Mouse (Mus musculus) bone marrow, adult 2 months (tissue): Measurements from ENCODE around the gene Med7. TPM values are rescaled to one million over a fixed set of nuclear protein-coding genes. Genes with fewer than 3 reads are reported as not detected.

Experiments used
- H3K27ac ChIP-seq: fragments of 200-500 bp; 2 replicates; pipeline ENCODE4 v1.5.1; 2012; ENCODE audit warnings: low read depth, mild to moderate bottlenecking, control low read depth, inconsistent platforms, low read length; ENCODE audit not compliant: control insufficient read depth, poor library complexity, insufficient read depth
- H3K4me1 ChIP-seq: fragments of 200-500 bp; 2 replicates; pipeline ENCODE4 v1.6.1; 2011; ENCODE audit warnings: low read length; ENCODE audit not compliant: control insufficient read depth, insufficient read depth
- H3K4me3 ChIP-seq: fragments of 200-500 bp; replicated peaks from 2 replicates; pipeline ENCODE3; 2011; ENCODE audit warnings: mild to moderate bottlenecking, low read depth, low read length, control low read depth; ENCODE audit not compliant: control insufficient read depth
- CTCF ChIP-seq: fragments of 200-500 bp; IDR thresholded peaks from 2 replicates; pipeline ENCODE4 v1.5.1; 2011; ENCODE audit warnings: low read length, control low read depth; ENCODE audit not compliant: control insufficient read depth, insufficient read depth
- POLR2A ChIP-seq: fragments of 200-500 bp; IDR thresholded peaks from 2 replicates; pipeline ENCODE4 v1.6.1; 2011; ENCODE audit warnings: low read depth, mild to moderate bottlenecking, control low read depth, low read length, borderline replicate concordance; ENCODE audit not compliant: control insufficient read depth
- WGBS: fragments of 180-500 bp; shearing (Covaris S2); methylation state at CpG from one replicate; pipeline ENCODE4 v1.1.7; 2018; 5-methylcytosine and 5-hydroxymethylcytosine counted together
- polyA plus RNA-seq: library from polyadenylated mRNA; stranded (reverse); fragments of >200 nt; gene quantifications from 2 replicates; pipeline ENCODE4 v1.2.4, GENCODE M21; 2011; ENCODE audit warnings: low replicate concordance; ENCODE audit not compliant: missing spikeins, insufficient read depth, insufficient read length

The Med7 gene
- polyA plus RNA-seq, 1 experiment = 41.4 TPM

GRCm38 (mm10) chr11:46437459-46438000, 805 bp downstream of the Med7 start:
- Histone ChIP-seq H3K4me3 (peak overlapping the region; percentile 75), H3K27ac (peak overlapping the region; percentile 97), H3K4me1 (no peaks in the 10 kb centered on the region)
- TF ChIP-seq POLR2A (no peak), CTCF (no peak)
- under 1% methylated on average over 23 of the region's 23 CpGs for WGBS

- H3K4me1 ChIP-seq = no peaks in the 10 kb centered on the region
- TF ChIP-seq POLR2A (no peak), CTCF (no peak)
- 55% methylated on average over 5 of the region's 5 CpGs for WGBS
- no peak overlapping the region for H3K27ac ChIP-seq
- H3K4me3 ChIP-seq = no peak overlapping the region
These were observed 2.3 kb downstream of the Med7 start for GRCm38 (mm10) chr11:46439005-46439543.

DNA sequence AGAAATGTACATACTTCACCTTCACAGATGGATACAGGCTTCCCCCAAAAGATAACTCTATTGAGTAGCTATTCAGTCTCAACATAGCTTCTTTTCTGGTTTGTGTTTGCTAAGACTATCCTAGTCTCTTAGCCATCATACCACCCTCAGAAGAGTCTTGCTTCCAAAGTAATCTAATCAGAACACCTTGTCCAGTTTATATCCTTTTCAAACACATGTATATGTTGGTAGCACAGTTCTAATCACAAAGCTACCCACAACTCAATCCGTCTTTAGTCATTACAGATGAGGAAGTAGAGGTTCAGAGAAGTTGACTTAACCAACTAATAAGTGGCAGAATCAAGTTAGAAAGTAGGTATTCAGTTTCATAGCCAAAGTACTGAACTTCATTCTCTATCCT, 5.0 kb downstream of the Med7 start:
- TF ChIP-seq POLR2A = no peak
- no peak for TF ChIP-seq CTCF
- Histone ChIP-seq H3K4me1 (no peaks in the 10 kb centered on the region), H3K27ac (no peak overlapping the region), H3K4me3 (no peak overlapping the region)
- WGBS = 6% methylated on average over 1 of the region's 1 CpGs

DNA sequence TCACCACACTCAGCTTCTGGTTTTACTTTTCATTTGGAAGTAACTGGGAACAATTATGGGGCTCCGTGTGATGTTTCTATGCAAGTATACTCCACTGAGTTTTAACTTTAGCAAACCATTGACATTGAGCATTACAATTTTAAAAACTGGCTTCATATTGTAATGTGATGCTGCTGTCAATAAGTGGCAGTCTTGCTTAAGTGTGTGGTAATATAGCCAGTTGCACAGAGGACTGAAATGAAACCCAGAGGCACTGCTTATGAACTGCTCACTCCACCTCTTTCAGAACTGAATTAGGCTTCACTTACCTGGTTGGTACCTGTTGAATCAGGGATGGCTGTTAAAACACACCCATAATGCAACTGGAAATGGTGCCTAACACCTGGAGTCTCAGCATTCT, 6.4 kb downstream of the Med7 start:
- Histone ChIP-seq H3K4me1 (peaks cover 2% of the 10 kb centered on the region; the same call in 1 of the 2 replicates), H3K27ac (no peak overlapping the region), H3K4me3 (no peak overlapping the region)
- TF ChIP-seq POLR2A (no peak), CTCF (peak; percentile 28; the same call in 1 of the 2 replicates)
- 72% methylated on average over 1 of the region's 1 CpGs for WGBS

- Histone ChIP-seq H3K27ac (no peak overlapping the region), H3K4me3 (no peak overlapping the region), H3K4me1 (peaks cover 2% of the 10 kb centered on the region; the same call in 1 of the 2 replicates)
- TF ChIP-seq POLR2A (no peak), CTCF (no peak)
- WGBS = 63% methylated on average over 5 of the region's 5 CpGs
These were observed 7.3 kb downstream of the Med7 start for GRCm38 (mm10) chr11:46443979-46444378.

DNA sequence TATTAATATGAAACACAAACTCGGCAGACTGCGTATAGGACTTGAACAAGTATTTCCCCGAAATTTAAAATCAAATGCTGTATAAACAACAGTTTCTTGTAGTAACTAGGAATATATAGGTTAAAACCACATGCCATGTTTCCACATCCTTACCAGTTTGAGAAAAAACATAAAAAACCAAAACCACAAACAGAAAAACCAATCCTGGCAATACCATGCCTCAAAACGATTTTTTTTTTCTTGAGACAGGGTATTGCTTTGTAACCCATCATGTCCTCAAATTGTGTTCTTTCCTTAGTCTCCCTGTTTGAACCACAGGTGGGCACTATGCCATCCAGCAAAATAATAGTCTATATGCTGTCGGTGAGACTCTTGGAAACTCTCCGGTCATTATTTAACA, 9.4 kb downstream of the Med7 start:
- 51% methylated on average over 6 of the region's 6 CpGs for WGBS
- TF ChIP-seq POLR2A (no peak), CTCF (no peak)
- Histone ChIP-seq H3K27ac (no peak overlapping the region), H3K4me1 (peaks cover 3% of the 10 kb centered on the region), H3K4me3 (no peak overlapping the region)

DNA sequence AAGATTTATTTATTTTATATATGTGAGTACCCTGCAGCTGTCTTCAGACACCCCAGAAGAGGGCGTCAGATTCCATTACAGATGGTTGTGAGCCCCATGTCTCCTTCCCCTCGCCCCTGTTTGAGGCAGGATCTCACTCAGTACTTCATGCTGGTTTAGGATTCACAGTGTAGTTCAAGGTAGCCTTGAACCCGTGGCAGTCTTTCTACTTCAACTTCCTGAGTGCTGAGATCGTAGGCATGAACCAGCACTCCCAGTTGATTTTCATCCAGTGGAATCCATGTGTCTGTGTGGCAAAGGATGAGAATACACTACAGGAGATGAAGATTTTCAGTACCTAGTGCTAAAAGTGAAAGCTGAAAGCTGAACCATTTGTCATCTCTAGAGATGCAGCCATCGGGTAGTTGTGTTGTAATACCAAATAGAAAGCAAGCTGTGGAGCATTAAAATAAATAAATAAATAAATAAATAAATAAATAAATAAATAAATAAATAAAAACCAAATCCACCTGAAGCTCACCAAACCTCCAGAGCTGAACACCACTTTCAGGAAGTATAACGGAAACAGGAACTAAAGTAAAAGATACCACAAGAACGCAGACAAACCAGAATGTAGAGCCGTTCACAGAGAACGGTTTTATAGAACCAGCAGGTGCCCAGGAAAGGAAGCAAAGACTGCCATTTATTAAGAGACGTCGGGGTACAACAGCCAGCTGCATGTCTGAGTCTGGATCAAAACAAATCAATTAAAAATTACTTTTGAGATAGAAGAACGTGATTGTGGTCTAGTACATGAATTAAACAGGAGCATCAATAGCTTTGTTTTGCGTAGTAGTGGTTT, 11.1 kb downstream of the Med7 start:
- peak overlapping the region; percentile 26; the same call in 1 of the 2 replicates for H3K27ac ChIP-seq
- WGBS = 4% methylated on average over 13 of the region's 13 CpGs
- TF ChIP-seq CTCF (0 out of 2 replicates have a peak, but pooled peaks have one; percentile 2), POLR2A (no peak)
- H3K4me3 ChIP-seq = peak overlapping the region; percentile 40
- H3K4me1 ChIP-seq = peaks cover 3% of the 10 kb centered on the region

DNA sequence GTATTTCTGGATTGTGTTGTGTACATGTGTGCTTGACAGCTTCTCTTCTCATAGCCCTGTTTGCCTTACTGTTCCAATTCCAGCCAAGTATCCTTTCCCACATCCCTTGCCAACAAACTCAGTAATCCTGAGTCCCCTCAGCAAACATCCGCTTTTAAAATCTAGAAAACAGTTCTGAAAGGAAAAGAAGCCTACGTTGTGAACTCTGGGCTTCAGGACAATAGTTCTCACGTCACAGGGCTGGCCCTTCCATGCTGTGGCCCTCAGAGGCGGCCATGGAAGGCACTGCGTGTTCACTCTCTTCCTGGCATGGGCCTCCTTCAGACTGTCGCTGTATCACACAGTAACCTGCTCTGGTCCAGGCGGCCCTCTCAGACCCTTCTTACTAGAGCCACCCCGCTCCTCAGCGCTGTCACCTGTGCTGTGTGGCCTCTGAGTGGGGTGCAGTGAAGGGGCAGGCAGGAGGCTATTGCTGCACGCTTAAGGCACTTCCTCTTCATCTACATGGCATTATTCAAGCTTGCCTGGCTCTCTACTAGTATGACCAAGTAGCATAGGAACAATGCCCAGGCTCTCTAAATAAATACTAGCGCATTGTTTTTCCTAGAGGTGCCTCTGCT, 12.8 kb downstream of the Med7 start:
- TF ChIP-seq POLR2A (no peak), CTCF (no peak)
- no peak overlapping the region for H3K27ac ChIP-seq
- H3K4me3 ChIP-seq = no peak overlapping the region
- WGBS = 54% methylated on average over 11 of the region's 11 CpGs
- peaks cover 3% of the 10 kb centered on the region for H3K4me1 ChIP-seq
